Mouse (Mus musculus) limb, embryonic 11.5 days (tissue): ENCODE measurements around the gene C730034F03Rik. TPM values are rescaled to one million over a fixed set of nuclear protein-coding genes. Genes with fewer than 3 reads are reported as not detected.

Experiments
- polyA plus RNA-seq: library from polyadenylated mRNA; unstranded; fragments of >200 nt; fragmentation: Nextera tagmentation; extraction: Ambion mirVana; gene quantifications from 2 replicates; pipeline ENCODE4 v1.2.1, GENCODE M21; 2014

C730034F03Rik gene
- polyA plus RNA-seq, 1 experiment from 2014 or later, result 1.7 TPM

Other genes with a start within 250 kb of the C730034F03Rik start
- 122 and 125 TPM in 2 replicates for gene Plxnb2, start 248.8 kb upstream of the C730034F03Rik start, polyA plus RNA-seq
- 19.4 and 19.8 TPM in 2 replicates for gene Dennd6b, start 233.1 kb upstream of the C730034F03Rik start, polyA plus RNA-seq
- gene Ppp6r2, start 218.0 kb upstream of the C730034F03Rik start, polyA plus RNA-seq, result 22.7 and 23.4 TPM in 2 replicates
- gene Sbf1, start 114.3 kb upstream of the C730034F03Rik start, polyA plus RNA-seq, result 60.2 and 62.8 TPM in 2 replicates
- not detected in 2 replicates for gene Adm2, start 106.9 kb upstream of the C730034F03Rik start, polyA plus RNA-seq
- not detected in 2 replicates for gene Miox, start 95.2 kb upstream of the C730034F03Rik start, polyA plus RNA-seq
- 31.6 and 32.1 TPM in 2 replicates for gene Lmf2, start 73.9 kb upstream of the C730034F03Rik start, polyA plus RNA-seq
- gene Ncaph2, start 73.9 kb upstream of the C730034F03Rik start, polyA plus RNA-seq, result 176 and 180 TPM in 2 replicates
- 4.9 and 6.3 TPM in 2 replicates for gene Sco2, start 55.7 kb upstream of the C730034F03Rik start, polyA plus RNA-seq
- 1.9 and 2.2 TPM in 2 replicates for gene Tymp, start 52.5 kb upstream of the C730034F03Rik start, polyA plus RNA-seq
- gene Odf3b, start 50.3 kb upstream of the C730034F03Rik start, polyA plus RNA-seq, result 0.34 TPM in 1 of 2 replicates, not detected in the other
- not detected in 2 replicates for gene Klhdc7b, start 44.7 kb upstream of the C730034F03Rik start, polyA plus RNA-seq
- not detected in 2 replicates for gene Syce3, start 19.1 kb upstream of the C730034F03Rik start, polyA plus RNA-seq
- gene Cpt1b, start 3.7 kb upstream of the C730034F03Rik start, polyA plus RNA-seq, result 1.0 and 1.2 TPM in 2 replicates
- not detected in 2 replicates for gene Gm44502, start 107 bp downstream of the C730034F03Rik start, polyA plus RNA-seq
- gene Chkb, start 319 bp downstream of the C730034F03Rik start, polyA plus RNA-seq, result 48.7 and 50.1 TPM in 2 replicates
- gene Mapk8ip2, start 24.3 kb downstream of the C730034F03Rik start, polyA plus RNA-seq, result 1.3 and 1.5 TPM in 2 replicates
- gene Arsa, start 47.8 kb downstream of the C730034F03Rik start, polyA plus RNA-seq, result 7.6 and 8.4 TPM in 2 replicates
- 1.9 and 2.5 TPM in 2 replicates for gene Shank3, start 70.0 kb downstream of the C730034F03Rik start, polyA plus RNA-seq
- 0.17 TPM in 1 of 2 replicates, not detected in the other for gene Acr, start 138.7 kb downstream of the C730034F03Rik start, polyA plus RNA-seq
- 66.9 and 70.3 TPM in 2 replicates for gene Rabl2, start 162.3 kb downstream of the C730034F03Rik start, polyA plus RNA-seq